Mouse (Mus musculus): ENCODE data around the gene BC004004.
"Not testable (repeated sequence)": the region's sequence is repeated elsewhere in the genome, so short reads cannot be mapped to it uniquely, and the experiment has no call there.

BC004004 gene

DNA sequence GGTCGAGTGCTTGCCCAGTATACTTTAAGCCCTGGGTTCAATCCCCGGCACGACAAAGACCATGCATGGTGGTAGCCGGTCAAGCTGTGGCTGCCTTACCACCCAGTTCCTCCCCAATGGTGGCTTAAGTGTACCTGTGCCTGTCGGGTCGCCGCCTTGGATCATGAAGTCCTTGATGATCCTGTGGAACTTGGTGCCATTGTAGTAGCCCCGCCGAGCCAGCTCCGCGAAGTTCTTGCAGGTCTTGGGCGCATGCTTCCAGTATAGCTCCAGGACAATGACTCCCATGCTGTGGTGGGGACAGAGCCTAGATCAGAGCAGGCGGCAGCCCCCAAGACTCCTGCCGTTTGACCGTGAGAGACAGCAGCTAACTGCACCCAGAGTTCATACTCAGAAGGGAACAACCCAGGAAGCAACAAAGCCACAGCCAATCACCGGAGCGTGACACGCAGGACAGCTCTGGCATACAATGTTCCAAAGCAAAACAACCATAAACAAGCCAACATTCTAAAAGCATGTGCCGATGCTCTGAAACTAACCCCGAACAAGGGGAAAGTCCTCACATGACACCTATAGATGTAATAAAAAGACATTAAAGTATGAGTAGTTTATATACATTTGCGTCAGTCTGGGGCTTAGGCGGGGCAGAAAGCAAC, 6.9 kb upstream of the BC004004 start:
- DNase-seq, result no peak

GRCm38 (mm10) chr17:29262259-29262649, 6.3 kb upstream of the BC004004 start:
- no peak for DNase-seq

- DNase-seq, result no peak
These were observed 5.2 kb upstream of the BC004004 start for GRCm38 (mm10) chr17:29263417-29263816.

DNA sequence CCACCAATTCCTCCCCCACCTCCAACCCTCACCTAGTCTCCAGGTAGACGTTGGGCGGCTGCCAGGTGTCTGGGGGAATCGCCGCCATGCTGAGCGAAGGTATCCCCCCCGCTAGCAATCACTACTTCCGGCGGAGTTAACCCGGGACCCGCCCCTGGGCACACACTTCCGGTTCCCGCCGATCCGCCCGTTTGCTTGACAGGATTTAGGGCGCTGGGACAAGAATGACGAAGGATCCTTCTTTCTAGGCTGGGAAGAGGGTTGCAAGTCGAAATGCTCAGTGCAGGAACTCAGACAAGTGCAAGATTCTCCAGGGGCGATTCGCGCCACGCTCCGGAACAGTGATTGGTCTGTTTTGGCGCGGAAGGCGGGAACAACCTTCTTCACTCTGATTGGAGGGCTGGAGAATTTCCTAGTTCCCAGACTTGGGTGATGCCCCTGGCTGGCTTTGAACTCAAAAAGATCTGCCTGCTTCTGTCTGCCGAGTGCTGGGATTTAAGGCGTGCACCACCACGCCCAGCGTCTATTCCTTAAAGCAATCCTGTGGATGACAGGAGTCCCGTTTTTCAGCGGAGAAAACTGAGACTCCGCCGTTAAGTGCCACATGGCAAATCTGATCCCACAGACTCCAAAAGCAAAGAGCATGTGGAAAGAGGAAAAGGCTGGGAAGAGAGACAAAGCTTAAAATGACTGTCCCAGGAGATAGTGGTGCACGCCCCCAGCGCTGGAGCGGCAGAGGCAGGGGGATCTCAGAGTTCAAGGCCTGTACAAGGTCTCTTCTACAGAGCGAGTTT, 4.6 kb upstream of the BC004004 start, which contains the start of gene Ppil1:
Gene Ppil1 (minus strand): TSS at position 347 of the 794 bp plus-strand sequence.
- peak; percentile 82 to 83 for DNase-seq

- DNase-seq, result no peak
These were observed 3.8 kb upstream of the BC004004 start for GRCm38 (mm10) chr17:29264760-29265159.

DNA sequence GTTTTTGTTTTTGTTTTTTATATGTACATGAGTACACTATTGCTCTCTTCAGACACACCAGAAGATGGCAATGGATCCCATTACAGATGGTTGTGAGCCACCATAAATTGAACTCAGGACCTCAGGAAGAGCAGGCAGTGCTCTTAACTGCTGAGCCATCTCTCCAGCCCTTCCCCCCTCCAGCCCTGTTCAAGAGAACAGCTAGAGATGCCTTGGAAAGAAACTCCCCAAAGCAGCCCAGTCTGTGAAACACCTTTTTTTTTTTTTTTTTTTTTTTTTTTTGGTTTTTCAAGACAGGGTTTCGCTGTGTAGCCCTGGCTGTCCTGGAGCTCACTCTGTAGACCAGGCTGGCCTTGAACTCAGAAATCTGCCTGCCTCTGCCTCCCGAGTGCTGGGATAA, 1.5 kb upstream of the BC004004 start:
- DNase-seq, result not testable (repeated sequence)

GRCm38 (mm10) chr17:29267931-29268681, 482 bp upstream of the BC004004 start:
- no peak for DNase-seq

GRCm38 (mm10) chr17:29269349-29269706, 740 bp downstream of the BC004004 start:
- DNase-seq, result no peak

- DNase-seq, result no peak
These were observed 1.6 kb downstream of the BC004004 start for GRCm38 (mm10) chr17:29270148-29270698.

- DNase-seq, result no peak
These were observed 4.6 kb downstream of the BC004004 start for GRCm38 (mm10) chr17:29273156-29273555.

DNA sequence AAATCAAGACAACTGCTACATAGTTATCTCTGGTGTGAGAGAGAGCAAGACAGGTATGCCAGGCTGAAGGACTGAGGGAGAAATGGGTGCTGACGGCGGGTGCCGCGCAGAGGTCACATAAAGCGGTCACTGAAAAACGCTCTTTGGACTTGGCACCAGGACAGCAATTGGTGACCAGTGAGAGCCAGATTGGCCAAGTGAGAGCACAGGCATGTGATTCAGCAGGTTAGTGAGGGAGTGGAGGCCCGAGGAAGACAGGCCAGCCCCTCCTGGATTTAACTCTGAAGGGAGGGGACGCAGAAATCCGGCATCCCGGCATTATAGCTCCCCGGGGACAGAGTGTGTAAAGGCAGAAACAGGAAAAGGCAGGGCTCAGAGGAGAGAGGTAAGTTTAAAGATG, 5.3 kb downstream of the BC004004 start:
- no peak for DNase-seq

DNA sequence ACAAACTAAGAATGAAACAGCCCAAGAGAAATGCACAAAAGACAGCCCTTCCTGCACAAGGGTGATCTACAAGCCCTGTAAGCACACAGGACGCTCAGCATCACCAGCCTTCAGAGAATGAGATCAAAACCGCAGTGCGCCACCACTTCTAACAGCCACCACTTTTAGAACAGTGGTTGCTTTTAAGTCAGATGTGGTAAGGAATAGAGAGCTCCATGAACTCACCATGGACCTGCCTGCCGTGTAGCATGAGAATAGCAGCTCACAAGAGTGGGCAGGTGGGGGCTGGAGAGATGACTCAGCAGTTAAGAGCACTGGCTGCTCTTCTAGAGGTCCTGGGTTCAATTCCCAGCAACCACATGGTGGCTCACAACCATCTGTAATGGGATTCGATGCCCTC, 11.8 kb downstream of the BC004004 start:
- peak; percentile 81 to 84 for DNase-seq

GRCm38 (mm10) chr17:29281541-29281940, 13.0 kb downstream of the BC004004 start:
- no peak for DNase-seq

DNA sequence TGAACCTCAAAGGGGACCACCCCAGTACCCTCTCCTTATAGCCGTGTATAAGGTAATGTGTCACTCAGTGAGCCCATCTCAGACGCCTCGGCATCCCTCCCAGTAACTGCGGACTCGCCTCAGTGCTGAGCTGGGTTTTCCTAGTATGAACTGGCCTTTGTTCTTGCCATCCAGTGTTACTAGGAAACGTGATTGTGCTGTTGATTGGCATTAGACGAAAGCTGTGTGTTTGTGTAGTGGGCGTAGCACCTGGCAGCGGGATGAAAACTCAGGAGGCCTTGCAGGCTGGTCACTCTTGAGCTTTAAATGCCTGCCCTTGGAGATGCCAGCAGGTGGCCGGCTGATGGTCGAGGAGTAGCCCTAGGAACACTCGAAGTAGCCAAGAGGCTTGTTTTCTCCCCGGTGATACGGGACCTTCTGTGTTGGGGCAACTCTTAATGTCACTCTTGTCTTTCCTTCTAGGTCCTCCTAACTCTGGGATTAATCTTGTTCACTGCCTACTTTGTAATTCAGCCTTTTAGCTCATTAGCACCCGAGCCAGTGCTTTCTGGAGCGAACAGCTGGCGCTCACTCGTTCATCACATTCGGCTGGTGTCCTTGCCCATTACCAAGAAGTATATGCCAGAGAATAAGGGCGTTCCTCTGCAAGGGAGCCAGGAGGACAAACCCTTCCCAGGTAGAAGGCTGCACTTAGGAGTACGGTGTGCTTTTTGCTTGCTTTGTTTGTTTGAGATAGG, 13.8 kb downstream of the BC004004 start:
- DNase-seq, result no peak

DNA sequence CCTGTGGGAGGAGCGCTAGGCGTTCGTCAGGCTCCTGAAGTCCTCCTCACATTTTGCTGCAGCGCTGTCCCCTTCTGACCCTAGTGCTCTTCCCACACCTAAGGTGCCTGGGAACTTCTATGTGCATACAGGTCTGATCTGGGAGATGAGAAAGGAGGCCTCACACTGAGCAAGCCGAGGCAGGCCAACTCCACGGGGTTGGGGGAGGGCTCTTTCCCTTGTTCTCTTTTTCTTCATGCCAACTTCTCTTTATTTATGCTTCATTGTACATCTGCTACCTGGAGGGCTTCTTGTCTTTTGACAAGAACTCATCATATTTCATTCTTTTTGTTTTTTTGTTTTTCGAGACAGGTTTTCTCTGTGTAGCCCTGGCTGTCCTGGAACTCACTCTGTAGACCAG, 23.2 kb downstream of the BC004004 start:
- no peak for DNase-seq

DNA sequence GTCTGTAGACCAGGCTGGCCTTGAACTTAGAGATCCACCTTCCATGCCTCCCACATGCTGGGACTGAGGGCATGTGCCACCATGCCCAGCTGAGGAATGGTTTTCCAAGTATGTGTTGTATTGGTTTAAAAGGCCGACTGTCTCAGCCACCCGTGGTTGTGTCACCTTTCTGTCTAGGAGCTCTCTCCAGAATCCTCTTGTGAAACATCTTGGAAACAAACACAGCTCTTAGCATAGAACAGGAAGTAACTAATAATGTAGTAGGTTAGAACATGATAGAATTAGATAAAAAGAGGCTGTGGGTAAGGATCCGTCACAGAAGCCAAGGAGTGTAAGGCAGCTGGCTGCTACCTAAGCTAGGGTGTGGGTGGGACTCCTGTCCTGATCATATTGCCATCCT, 24.4 kb downstream of the BC004004 start:
- DNase-seq, result no peak

GRCm38 (mm10) chr17:29293807-29294605, 25.4 kb downstream of the BC004004 start:
- no peak for DNase-seq

GRCm38 (mm10) chr17:29295835-29296234, 27.2 kb downstream of the BC004004 start:
- DNase-seq, result no peak

GRCm38 (mm10) chr17:29297321-29297720, 28.7 kb downstream of the BC004004 start:
- DNase-seq, result no peak

GRCm38 (mm10) chr17:29297813-29298212, 29.2 kb downstream of the BC004004 start:
- DNase-seq, result peak; percentile 13 to 54

DNA sequence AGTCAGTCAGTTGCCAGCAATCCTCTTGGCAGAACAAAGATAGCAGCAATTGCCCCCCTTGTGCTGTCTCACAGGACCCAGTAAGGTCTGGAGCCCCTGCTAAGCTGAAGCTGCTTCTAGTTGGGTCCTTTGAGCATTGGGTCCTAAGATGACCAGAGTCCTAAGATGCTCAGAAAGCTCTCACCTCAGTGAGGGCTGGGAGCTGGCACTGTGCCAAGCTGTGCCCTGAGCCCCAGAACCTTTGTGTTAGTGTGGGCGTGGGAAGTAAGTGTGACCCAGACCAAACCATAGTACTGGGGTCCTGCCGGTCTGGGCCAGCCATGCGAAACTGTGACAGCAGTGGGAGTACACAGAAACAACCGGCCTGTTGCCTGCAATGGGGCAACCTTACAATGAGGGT, 30.7 kb downstream of the BC004004 start:
- DNase-seq, result no peak

GRCm38 (mm10) chr17:29300926-29301325, 32.3 kb downstream of the BC004004 start:
- no peak for DNase-seq

Measured in thymus, postnatal 36 days (tissue).